Mouse (Mus musculus) heart, adult 11 months (tissue): ENCODE measurements around the gene Etnk2.
A peak's percentile ranks its signal among the peaks of the same experiment; 100 is the strongest.

Experiments
- DNase-seq: peaks from one replicate; pipeline ENCODE4 v3.0.0; 2022

Etnk2 gene

GRCm38 (mm10) chr1:133383157-133383783, 19.9 kb downstream of the Etnk2 start:
- peak; percentile 92 for DNase-seq

GRCm38 (mm10) chr1:133385506-133385905, 22.1 kb downstream of the Etnk2 start:
- peak; percentile 96 for DNase-seq

- no peak for DNase-seq
Observed at GRCm38 (mm10) chr1:133386209-133386608, 22.8 kb downstream of the Etnk2 start.

- no peak for DNase-seq
Observed at GRCm38 (mm10) chr1:133387539-133388268, 24.3 kb downstream of the Etnk2 start.

DNA sequence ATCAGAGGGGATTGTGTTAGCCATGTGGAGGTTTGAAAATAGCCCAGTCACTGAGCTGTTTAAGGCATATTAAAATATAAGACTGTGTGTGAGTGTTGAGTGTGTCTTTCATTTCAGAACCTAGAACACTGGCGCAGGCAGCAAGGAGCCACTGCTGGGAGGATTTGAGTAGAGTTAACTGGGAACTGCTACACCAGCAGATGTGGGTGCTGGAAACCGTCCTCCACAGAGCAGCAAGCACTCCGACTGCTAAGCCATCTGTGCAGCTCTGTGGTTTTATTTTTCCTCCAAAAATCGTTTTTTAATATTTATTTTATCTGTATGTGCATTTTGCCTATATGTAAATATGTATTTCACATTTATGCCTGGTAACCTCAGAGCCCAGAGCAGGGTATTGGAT, 31.3 kb downstream of the Etnk2 start:
- DNase-seq, result no peak

DNA sequence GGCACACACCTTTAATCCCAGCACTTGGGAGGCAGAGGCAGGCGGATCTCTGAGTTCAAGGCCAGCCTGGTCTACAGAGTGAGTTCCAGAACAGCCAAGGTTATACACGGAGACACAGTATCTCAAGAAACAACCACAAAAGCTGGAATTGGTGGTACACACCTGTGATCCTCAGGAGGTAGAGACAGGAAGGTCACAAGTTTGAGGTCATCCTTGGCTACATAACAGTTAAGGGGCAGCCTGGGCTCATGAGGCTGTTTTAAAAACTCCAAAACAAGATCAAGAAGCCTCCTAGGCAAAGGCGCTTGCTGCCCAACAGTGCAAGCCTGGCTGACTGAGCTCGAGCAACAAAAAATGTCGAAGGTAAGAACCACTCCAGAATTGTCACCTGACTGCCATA, 33.3 kb downstream of the Etnk2 start:
- no peak for DNase-seq

DNA sequence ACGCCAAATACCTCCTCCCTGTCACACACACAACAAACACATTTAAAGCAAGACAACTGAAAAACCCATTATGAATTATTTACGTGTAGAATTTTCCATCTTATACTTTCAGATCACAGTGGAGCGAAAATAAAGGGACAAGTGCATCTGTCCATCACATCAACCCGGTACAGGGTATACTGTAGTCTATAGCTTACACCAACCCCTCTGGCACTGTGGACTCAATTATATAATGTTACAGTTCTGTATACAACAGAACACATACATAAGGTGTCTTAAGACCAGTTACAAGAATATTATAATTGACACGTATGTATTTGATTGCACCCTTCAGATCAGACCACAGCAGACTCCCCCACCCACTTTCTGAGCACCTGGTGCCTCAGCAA, 33.7 kb downstream of the Etnk2 start:
- DNase-seq, result no peak

GRCm38 (mm10) chr1:133397483-133398237, 34.3 kb downstream of the Etnk2 start:
- DNase-seq, result peak; percentile 98

DNA sequence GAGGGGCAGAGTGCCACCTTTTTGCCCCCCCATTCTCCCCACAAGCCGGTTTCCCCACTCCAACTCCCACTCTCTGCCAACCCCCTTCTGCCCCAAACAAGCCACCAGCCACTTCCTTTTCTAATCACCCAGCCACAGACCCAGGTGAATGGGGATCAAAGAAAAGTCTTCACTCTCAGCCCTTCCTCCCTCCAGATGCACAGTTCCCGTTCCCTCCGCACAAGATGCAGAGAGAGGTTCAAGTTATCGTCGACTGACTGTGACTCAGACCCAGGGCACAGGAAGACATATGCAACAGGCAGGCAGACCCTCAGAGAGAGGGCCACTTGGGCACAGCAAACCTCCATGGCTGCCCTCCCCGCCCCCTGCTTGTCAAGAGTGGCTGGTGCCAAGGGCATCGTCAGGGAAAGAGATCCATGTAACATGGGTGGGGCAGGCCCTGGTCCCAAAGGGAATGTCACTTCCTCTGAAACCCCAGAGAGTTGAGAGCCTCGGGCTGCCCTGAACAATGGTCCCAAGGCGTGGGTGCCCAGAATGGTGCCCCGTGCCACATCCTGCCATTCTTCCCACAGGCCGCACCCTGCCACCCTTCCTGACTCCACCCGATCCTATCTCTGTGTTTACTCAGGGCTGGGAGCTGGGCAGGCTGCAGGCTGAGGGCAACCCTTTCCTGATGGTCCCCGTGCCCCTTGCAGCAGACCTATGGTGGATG, 36.8 kb downstream of the Etnk2 start:
- peak; percentile 97 for DNase-seq

DNA sequence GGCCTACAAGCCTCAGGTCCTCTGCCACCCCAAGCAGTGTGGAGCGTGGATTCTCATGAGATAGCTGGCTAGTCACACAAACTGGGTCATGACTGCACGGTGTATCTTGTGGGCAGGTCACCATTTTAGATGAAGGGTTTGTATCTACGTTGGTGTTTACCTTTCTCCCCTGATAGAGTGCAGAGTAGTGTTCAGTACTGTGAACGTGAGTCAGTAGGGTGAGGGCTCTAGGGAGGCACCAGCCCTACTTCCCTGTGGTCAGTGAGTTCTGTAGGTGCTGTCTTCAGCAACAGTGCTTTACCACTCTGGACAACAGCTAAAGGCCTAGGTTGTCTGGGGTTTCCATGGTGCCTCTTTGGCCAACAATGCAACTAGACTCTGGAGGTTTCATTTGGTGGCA, 40.6 kb downstream of the Etnk2 start:
- no peak for DNase-seq

- DNase-seq, result no peak
Observed at GRCm38 (mm10) chr1:133406614-133407013, 43.2 kb downstream of the Etnk2 start.

GRCm38 (mm10) chr1:133407436-133407835, 44.1 kb downstream of the Etnk2 start:
- DNase-seq, result no peak

DNA sequence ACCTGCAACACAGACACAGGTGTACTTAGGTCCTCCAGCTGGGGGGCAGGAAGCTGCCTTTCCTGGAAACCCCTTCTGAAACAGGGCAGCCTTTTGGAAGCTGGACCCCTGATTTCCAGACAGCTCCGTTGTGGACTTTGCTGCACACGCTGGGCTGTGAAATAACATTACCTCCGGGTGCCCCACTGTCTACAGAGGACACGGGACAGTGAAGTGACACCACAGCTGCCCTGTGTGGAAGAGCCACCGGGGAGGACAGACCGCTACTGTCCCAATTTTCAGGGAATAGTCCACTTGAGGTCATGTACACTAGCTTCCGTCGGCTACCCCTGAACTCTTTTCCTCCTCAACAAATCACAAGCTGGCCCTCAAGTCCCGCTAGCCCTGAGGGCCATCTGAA, 44.9 kb downstream of the Etnk2 start:
- DNase-seq, result no peak

DNA sequence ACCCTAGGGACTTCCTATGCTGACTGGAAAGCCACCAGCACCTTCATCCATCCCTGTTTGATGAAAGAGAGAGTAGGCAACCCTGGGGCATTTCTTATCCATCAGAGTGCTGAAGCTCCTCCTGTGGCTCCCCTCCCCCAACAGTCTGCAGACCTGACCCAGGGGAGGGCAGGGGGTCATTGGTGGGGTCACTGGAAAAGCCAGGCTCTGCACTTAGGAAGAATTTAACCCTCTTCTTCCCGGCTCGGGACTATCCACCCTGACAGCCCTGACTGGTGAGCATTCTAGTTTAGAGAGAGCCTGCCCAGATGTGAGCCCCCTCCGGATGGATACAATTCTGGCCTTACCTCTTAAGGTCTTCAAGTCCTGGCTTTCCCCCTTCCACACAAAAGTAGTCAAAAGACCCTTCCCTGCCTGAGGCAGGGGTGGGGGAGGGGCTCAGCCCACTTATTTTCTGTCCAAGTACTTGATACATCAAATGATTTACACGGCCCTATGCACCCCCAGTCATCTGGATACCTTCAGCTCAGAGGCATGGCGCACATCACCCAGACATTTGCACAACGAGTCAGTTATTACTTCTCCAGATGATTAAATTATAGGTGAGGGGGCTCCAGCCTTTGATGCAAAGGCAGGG, 45.6 kb downstream of the Etnk2 start:
- peak; percentile 86 for DNase-seq

- DNase-seq, result no peak
Observed at GRCm38 (mm10) chr1:133409786-133410185, 46.4 kb downstream of the Etnk2 start.

- peak; percentile 89 for DNase-seq
Observed at GRCm38 (mm10) chr1:133411506-133412147, 48.3 kb downstream of the Etnk2 start.

- peak; percentile 96 for DNase-seq
Observed at GRCm38 (mm10) chr1:133412941-133413340, 49.6 kb downstream of the Etnk2 start.

DNA sequence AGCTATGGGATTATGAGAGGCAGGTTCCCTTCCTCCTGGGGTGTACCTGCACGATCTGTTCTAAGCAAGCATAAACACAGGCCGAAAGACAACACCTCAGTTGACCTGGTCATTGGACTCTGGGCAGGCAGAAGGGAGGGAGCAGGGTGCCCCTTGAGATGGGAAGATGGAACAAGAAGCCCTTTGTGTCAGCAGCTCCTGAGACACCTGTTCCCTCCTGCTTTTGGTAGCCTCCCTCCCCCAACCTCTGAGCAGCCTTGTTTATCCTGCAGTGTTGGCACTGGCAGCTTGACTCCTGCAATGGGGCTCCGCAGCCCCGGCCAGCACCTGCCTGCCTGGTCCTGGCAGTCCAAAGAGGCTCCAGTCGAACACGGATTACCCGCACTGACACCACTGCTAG, 51.7 kb downstream of the Etnk2 start:
- DNase-seq, result no peak

GRCm38 (mm10) chr1:133415505-133415904, 52.1 kb downstream of the Etnk2 start:
- DNase-seq, result peak; percentile 89

GRCm38 (mm10) chr1:133416472-133416871, 53.1 kb downstream of the Etnk2 start:
- no peak for DNase-seq

GRCm38 (mm10) chr1:133417113-133417512, 53.7 kb downstream of the Etnk2 start:
- peak; percentile 83 for DNase-seq

- DNase-seq, result peak; percentile 92
Observed at GRCm38 (mm10) chr1:133417539-133417938, 54.2 kb downstream of the Etnk2 start.
